Mouse (Mus musculus) kidney, adult 2 months (tissue): ENCODE data around the gene Arl5b. TPM values are rescaled to one million over a fixed set of nuclear protein-coding genes. Genes with fewer than 3 reads are reported as not detected.

Experiments used
- DNase-seq: peaks from one replicate; pipeline ENCODE4 v3.0.0; 2021
- H3K27ac ChIP-seq: fragments of 200-500 bp; 2 replicates; pipeline ENCODE4 v1.5.1; 2012; ENCODE audit warnings: low read depth, low read length, control low read depth, inconsistent platforms; ENCODE audit not compliant: insufficient read depth
- H3K27me3 ChIP-seq: fragments of 200-500 bp; replicated peaks from 2 replicates; pipeline ENCODE4 v1.6.1; 2012; ENCODE audit warnings: mild to moderate bottlenecking, moderate library complexity, low read length, inconsistent platforms; ENCODE audit not compliant: control insufficient read depth, insufficient read depth
- H3K36me3 ChIP-seq: fragments of 200-500 bp; 2 replicates; pipeline ENCODE4 v1.6.1; 2012; ENCODE audit warnings: mild to moderate bottlenecking, moderate library complexity, low read length, inconsistent platforms; ENCODE audit not compliant: control insufficient read depth, insufficient read depth
- H3K4me1 ChIP-seq: fragments of 200-500 bp; 2 replicates; pipeline ENCODE4 v1.6.1; 2011; ENCODE audit warnings: low read length; ENCODE audit not compliant: control insufficient read depth, insufficient read depth
- H3K4me3 ChIP-seq: fragments of 200-500 bp; 2 replicates; pipeline ENCODE4 v1.5.1; 2011; ENCODE audit warnings: mild to moderate bottlenecking, low read depth, low read length, control low read depth; ENCODE audit not compliant: insufficient read depth
- CTCF ChIP-seq: fragments of 200-500 bp; conservative IDR thresholded peaks from 2 replicates; pipeline ENCODE4 v1.5.1; 2011; ENCODE audit warnings: low read depth, mild to moderate bottlenecking, control low read depth, low read length, moderate library complexity, mixed read lengths; ENCODE audit not compliant: insufficient read depth, insufficient read length
- POLR2A ChIP-seq: fragments of 200-500 bp; IDR thresholded peaks from one replicate; pipeline ENCODE4 v1.6.1; 2011; ENCODE audit warnings: low read depth, low read length, control low read depth
- WGBS: fragments of 180-500 bp; shearing (Covaris S2); methylation state at CpG from one replicate; pipeline ENCODE4 v1.1.7; 2018; 5-methylcytosine and 5-hydroxymethylcytosine counted together
- polyA plus RNA-seq: library from polyadenylated mRNA; depleted of rRNA; stranded (reverse); fragments of >200 nt; gene quantifications from 2 replicates; pipeline ENCODE4 v1.2.3, GENCODE M21; 2012; rRNA removed

The Arl5b gene
- polyA plus RNA-seq: 4.3 and 5.8 TPM in 2 replicates

DNA sequence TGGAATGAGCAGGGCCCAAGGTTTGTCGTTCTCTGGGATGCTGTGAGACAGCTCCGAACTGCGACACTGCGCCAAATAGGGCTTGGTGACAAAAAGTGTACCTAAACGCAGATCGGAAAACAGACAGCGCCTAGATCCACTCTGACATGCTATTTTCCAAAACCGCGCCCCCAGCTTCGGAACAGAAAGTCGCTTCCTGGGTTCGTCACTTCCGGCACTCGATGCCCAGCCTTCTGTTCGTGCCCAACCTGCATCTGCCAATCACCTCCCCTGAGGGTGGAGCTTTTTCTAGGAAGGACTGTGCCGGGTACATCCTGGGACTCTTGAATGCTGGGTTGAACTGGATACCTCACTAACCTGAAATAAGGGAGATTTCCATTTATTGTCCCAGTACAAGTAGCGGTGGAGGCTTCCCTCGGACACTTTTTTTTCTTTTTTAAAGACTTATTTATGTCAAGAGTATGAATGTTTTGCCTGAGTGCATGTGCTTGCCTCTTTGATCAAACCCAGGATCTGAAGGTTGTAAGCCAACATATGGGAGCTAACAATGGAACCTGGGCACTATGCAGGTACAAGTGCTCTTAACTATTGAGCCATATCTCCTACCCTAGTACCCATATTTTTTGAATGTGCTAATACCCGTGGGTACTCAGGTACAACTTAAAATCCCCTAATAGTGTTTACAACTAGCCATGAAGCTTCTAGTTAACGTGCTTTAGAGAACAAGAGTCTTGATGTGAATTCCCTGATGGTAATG lies at the start of gene Arl5b:
Gene Arl5b (plus strand): TSS at position 279 of the 757 bp plus-strand sequence.
- H3K36me3 ChIP-seq: no peaks in the 10 kb centered on the region
- 6% methylated on average over 20 of the region's 20 CpGs for WGBS
- peak within 1 kb of the TSS; percentile 11; the same call in 1 of the 2 replicates for H3K27ac ChIP-seq
- TF ChIP-seq POLR2A (peak; percentile 23), CTCF (no peak)
- DNase-seq: peak; percentile 97
- H3K27me3 ChIP-seq: no peaks in the 10 kb centered on the region
- peaks cover under 1% of the 10 kb centered on the region; the same call in 1 of the 2 replicates for H3K4me1 ChIP-seq
- H3K4me3 ChIP-seq: peak within 1 kb of the TSS; percentile 99

DNA sequence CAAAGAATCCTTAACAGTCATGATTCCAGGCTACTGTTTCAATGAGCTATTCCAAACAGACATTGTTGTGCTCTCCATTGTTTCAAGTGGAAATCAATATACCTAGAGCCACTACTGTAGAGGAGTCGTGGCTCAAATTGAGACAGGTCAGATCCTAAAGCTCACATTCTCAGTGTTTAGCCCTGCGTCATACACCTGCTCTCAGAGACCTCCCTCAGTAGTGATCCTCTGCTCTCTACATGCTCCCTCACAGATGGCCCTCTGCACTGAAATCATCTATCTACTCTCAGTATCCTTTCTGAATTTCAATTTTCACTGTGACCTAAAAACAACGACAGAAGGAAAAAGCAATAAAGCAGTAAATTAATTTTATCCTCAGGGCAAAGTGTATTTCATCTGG lies 41.7 kb upstream of the Arl5b start:
- H3K27ac ChIP-seq: no peak overlapping the region
- no peak overlapping the region for H3K4me3 ChIP-seq
- no peaks in the 10 kb centered on the region for H3K4me1 ChIP-seq
- no peaks in the 10 kb centered on the region for H3K36me3 ChIP-seq
- no peak for TF ChIP-seq POLR2A
- no peak for TF ChIP-seq CTCF
- no peak for DNase-seq
- WGBS: 74% methylated on average over 3 of the region's 3 CpGs
- H3K27me3 ChIP-seq: no peaks in the 10 kb centered on the region

DNA sequence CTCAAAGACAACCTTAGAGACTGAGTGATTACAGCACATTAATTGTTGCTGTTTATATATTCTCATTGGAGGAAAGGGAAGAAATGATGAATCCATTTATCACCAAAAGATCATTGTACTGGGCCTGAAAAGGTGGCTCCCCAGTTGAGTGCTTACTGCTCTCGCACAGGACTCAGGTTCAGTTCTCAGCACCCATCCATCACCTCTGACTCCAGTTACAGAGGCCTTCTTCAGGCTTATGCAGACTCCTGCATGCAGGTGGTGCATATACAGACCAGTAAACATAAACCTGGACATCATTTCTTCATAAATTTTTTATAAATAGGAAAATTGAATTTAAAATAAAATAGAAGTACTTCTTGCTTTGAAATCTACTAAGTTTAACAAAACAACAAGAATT lies 41.1 kb upstream of the Arl5b start:
- H3K4me1 ChIP-seq: no peaks in the 10 kb centered on the region
- TF ChIP-seq POLR2A (no peak), CTCF (no peak)
- WGBS: 89% methylated on average over 1 of the region's 1 CpGs
- H3K27ac ChIP-seq: no peak overlapping the region
- no peak for DNase-seq
- no peaks in the 10 kb centered on the region for H3K27me3 ChIP-seq
- no peak overlapping the region for H3K4me3 ChIP-seq
- H3K36me3 ChIP-seq: no peaks in the 10 kb centered on the region

DNA sequence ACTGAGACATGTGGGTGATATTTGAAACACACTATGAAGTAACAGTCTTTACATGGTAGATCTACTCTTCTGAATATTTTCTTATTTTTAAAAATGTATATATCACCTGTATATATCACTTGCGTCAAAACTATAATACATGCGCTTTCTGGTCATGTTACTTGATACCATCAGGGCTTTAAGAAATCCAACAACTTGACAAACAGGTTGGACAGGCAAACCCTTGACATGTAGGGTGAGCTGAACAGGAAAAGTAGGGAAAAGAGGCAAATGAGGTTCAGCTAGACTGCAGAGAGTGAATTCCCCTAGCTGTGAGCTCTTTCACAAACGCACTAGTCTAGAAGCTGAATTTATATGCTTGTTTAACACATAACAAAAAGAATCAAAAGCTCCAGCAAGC lies 22.4 kb upstream of the Arl5b start:
- TF ChIP-seq CTCF: no peak
- no peak for TF ChIP-seq POLR2A
- Histone ChIP-seq H3K4me1 (no peaks in the 10 kb centered on the region), H3K27ac (no peak overlapping the region), H3K4me3 (no peak overlapping the region), H3K36me3 (no peaks in the 10 kb centered on the region; the same call in 1 of the 2 replicates), H3K27me3 (no peaks in the 10 kb centered on the region)
- 79% methylated on average over 3 of the region's 3 CpGs for WGBS
- DNase-seq: no peak

DNA sequence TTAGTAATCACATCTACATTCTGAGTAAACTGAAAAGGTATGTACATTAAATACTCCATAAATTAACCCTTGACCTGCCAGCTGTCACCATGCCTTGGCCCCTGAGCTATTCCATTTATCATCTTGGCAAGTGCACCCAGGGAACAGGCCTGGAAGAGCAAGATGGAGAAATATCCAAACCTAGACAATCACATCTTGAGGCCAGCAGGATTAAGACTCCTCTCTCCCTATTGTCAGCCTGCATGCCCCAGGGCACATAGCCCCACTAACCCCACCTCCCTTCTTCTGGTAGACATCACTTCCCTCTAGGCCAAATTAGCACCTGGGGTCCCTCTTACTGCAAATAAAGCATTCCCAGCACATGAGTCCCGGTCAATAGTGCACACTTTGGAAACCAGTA lies 21.4 kb upstream of the Arl5b start:
- Histone ChIP-seq H3K27ac (no peak overlapping the region), H3K27me3 (no peaks in the 10 kb centered on the region), H3K4me1 (no peaks in the 10 kb centered on the region), H3K4me3 (no peak overlapping the region), H3K36me3 (no peaks in the 10 kb centered on the region; the same call in 1 of the 2 replicates)
- 86% methylated on average over 1 of the region's 1 CpGs for WGBS
- no peak for TF ChIP-seq POLR2A
- TF ChIP-seq CTCF: no peak
- no peak for DNase-seq

DNA sequence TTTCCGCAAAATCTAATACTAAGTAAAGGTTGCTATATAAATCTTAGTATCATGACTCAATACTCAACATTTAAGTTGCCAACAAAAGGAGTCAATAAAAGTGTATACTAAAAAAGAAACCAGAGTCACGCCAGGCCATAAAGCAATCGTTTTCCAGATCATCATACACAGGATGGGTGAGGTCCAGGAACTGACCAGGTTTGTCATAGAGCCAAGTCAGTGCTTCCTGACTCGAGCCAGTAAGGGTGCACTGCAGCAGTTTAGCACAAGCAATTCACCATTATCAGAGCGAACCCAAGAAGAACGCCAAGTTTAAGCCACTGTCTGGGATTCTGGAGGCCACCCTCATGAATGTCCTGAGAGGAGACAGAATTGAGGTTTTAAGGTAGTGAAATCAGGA lies 10.5 kb upstream of the Arl5b start:
- H3K36me3 ChIP-seq: no peaks in the 10 kb centered on the region; the same call in 1 of the 2 replicates
- no peak overlapping the region for H3K4me3 ChIP-seq
- 73% methylated on average over 6 of the region's 6 CpGs for WGBS
- no peaks in the 10 kb centered on the region for H3K27me3 ChIP-seq
- no peak for TF ChIP-seq POLR2A
- TF ChIP-seq CTCF: no peak
- H3K4me1 ChIP-seq: no peaks in the 10 kb centered on the region
- DNase-seq: peak; percentile 81
- H3K27ac ChIP-seq: peak overlapping the region; percentile 70; the same call in 1 of the 2 replicates

DNA sequence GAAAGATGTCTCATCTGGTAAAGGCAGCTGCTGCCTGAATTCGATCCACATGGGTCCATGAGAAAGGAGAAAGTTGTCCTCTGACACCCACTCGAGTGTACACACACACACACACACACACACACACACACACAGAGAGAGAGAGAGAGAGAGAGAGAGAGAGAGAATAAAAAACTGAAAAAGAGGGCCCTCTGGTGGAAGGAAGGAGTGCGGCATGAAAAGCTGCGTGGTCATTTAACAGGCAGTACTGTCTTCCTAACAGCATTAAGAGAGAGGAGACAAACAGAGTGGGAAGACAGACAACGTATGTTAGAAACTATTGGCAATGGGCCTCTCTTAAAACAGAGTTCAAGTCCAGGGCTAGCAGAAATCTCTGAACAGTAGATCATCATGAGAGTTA lies 8.9 kb upstream of the Arl5b start:
- Histone ChIP-seq H3K4me1 (no peaks in the 10 kb centered on the region), H3K36me3 (no peaks in the 10 kb centered on the region; the same call in 1 of the 2 replicates), H3K4me3 (no peak overlapping the region), H3K27me3 (no peaks in the 10 kb centered on the region), H3K27ac (no peak overlapping the region)
- 60% methylated on average over 5 of the region's 5 CpGs for WGBS
- DNase-seq: peak; percentile 37
- TF ChIP-seq CTCF (peak; percentile 35), POLR2A (no peak)
